Mouse (Mus musculus): Measurements from ENCODE around the gene Gm20538.

Gene Gm20538

GRCm38 (mm10) chr19:44552731-44553130 is at the start of gene Gm20538:
TSS of gene Gm20538 (minus strand) at chr19:44552831.
- DNase-seq (ENCODE audit: low read depth, low spot score): no peak

GRCm38 (mm10) chr19:44594180-44594579 is 41.5 kb upstream of the Gm20538 start:
- no peak for DNase-seq (ENCODE audit: low read depth, low spot score)

DNA sequence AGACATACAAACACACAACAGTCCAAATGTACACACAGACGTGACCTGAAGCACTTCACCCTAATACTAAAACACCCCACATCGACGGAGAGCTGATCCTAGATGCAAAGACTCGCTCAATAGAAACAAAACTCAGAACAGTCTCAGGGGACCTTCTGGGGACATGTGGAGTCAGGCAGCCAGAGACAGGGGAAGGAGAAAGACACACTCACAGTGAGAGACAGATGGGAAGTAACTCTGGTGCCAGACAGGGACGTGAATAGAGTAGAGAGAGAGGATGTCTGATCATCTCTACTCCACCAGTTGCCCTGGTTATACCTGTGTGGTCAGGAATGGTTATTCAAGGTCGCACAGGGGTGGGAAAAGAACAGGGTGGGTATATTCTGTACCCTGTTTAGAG is 39.0 kb upstream of the Gm20538 start:
- DNase-seq (ENCODE audit: low read depth, low spot score): no peak

GRCm38 (mm10) chr19:44590992-44591391 is 38.4 kb upstream of the Gm20538 start:
- no peak for DNase-seq (ENCODE audit: low read depth, low spot score)

GRCm38 (mm10) chr19:44589591-44590223 is 37.1 kb upstream of the Gm20538 start:
- DNase-seq (ENCODE audit: low read depth, low spot score): no peak

DNA sequence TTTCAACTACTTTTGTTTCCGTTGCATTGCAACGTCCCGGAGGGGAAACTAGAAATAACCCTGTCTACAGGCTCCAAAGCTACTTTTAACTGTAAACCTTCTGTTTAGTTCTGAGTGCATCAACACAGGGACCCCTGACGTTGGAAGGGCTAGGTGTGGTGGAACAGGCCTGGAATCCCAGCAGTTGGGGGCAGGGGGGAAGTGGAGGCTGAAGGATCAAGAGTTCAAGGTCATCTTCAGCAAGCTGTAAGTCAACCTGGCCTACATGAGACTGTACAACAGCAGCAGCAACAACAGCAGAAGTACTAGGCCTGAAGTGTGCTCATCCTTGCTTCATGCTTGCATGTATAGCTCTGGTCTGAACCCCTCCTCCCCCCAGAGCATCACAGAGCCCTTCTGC is 35.4 kb upstream of the Gm20538 start:
- DNase-seq (ENCODE audit: low read depth, low spot score): no peak

DNA sequence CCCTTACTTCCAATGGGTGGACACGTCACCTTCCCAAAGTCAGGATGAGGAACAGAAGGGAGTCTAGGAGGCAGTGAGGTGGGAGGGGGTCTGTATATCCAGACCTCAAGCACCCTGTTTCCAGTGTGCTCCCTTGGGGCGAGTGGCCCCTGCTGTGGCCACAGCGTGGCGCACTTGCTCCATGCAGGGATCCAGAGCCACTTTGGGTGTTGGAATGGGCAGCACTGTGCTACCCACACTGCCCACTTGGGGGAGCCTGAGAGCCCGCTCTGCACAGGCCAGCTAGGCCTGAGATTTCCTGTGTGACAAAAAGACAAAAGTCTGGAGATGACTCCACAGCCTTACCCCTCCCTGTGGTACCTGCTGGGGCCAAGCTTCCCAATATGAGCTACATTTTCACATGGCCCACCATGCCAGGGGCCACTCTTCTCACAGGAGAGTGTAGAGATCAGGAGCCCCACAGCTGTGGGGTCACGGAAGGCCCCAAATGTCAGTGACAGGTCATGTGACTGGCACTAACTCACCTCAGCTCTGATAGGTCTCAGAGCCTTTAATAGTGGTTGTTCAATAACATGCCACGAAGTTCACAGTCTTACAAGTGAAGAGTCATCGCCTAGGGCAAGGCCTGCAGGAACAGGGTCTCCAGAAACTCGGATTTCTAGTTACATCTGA is 30.1 kb upstream of the Gm20538 start:
- peak; percentile 61 for DNase-seq (ENCODE audit: low read depth, low spot score)

DNA sequence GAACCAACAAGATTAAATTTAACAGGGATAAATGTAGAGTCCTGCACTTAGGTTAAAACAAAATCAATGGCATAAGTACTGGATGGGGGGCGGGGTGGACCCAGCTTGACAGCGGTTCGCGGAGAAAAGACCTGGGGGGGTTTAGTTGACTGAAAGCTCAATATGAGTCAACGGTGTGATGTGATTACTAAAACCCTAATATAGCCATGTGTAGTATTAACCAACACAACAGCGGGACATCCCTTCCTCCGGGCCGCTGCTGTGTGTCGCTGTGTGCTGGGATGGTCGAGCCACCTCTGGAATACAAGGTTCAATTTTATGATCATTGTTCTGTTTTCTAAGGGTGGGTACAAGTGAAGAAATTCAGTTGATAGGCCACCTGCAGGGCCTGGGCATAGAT is 29.5 kb upstream of the Gm20538 start:
- DNase-seq (ENCODE audit: low read depth, low spot score): no peak

DNA sequence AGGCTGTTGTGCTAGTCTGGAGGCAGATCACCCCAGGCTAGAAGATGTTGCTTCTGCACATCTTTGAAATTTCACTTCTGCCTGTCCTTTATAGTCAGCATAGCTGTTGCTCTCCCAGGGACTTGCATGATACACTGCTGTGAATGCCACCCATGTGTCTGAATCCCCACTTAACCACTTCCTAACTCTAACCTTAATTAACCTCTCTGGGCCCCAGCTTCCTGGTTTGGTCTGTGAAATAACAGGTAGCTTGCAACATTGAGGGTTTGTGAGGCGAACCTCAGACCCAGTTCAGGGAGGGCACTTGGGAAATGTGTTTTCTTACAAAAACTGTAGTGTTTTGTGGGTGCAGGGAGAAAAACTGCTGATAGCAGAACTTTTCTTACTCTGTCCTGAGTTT is 25.4 kb upstream of the Gm20538 start:
- no peak for DNase-seq (ENCODE audit: low read depth, low spot score)

GRCm38 (mm10) chr19:44576275-44576674 is 23.6 kb upstream of the Gm20538 start:
- no peak for DNase-seq (ENCODE audit: low read depth, low spot score)

DNA sequence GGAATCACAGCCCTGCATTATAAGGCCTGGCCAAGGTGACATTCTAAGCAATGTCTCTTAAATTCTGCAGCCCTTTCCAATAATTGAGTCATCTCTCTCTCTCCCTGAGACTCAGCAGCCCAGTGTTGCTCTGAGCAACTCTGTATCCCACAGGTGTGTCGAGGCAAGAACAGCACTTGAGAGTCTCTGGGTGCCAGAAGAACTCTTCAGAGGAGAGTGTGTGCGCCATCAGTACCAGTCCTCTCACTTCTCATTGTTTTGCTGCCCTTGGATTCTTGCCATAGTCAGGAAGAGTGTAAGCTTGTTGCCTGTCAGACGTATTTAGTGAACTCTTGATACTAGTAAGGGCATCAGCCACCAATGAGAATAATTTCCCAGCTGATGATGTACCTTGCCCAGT is 15.1 kb upstream of the Gm20538 start:
- no peak for DNase-seq (ENCODE audit: low read depth, low spot score)

GRCm38 (mm10) chr19:44564006-44564405 is 11.4 kb upstream of the Gm20538 start:
- DNase-seq (ENCODE audit: low read depth, low spot score): no peak

- peak; percentile 93 for DNase-seq (ENCODE audit: low read depth, low spot score)
Measured at GRCm38 (mm10) chr19:44562652-44563206, 10.1 kb upstream of the Gm20538 start, which contains the start of gene Hif1an. TSS of gene Hif1an (plus strand) at chr19:44562850.

- DNase-seq (ENCODE audit: low read depth, low spot score): peak; percentile 89
Measured at GRCm38 (mm10) chr19:44554861-44555590, 2.4 kb upstream of the Gm20538 start, which contains the start of gene Ndufb8. TSS of gene Ndufb8 (minus strand) at chr19:44555440.

DNA sequence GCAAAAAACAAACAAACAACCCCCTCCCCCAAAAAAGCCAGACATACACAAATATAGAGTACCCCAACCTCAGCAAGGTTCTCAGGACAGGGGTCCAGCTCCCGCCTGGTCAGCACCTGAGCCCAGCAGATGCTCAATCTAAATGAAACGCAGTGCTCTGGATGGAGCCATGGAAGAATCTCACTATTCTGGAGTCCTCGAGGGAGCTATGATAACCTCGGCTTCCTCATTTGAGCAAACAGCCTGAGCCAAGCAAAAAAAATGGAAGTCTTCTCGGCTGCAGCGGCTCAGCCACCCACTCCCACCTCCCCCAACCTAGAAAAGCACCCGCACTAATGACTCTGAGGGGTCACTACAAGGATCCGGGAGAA is 1.8 kb upstream of the Gm20538 start:
- no peak for DNase-seq (ENCODE audit: low read depth, low spot score)

DNA sequence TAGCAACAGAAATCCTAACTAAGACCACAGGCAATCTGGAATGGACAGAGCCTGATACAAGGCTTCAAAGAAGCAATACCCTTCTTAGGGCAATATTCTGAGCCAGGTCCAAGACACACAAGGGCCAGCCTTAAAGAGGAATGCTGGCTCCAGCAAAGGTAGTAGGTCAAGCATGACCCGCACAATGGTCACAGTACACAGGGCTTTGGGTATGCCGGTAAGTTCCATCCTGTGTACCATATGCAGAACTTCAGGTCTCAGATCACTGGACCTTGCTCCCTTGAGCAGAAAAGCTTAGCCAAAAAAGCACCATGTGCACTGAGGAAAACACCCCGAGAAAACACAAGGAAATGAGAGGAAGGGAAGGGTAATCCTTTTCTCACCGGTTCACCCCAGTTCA is 655 bp upstream of the Gm20538 start:
- DNase-seq (ENCODE audit: low read depth, low spot score): no peak

DNA sequence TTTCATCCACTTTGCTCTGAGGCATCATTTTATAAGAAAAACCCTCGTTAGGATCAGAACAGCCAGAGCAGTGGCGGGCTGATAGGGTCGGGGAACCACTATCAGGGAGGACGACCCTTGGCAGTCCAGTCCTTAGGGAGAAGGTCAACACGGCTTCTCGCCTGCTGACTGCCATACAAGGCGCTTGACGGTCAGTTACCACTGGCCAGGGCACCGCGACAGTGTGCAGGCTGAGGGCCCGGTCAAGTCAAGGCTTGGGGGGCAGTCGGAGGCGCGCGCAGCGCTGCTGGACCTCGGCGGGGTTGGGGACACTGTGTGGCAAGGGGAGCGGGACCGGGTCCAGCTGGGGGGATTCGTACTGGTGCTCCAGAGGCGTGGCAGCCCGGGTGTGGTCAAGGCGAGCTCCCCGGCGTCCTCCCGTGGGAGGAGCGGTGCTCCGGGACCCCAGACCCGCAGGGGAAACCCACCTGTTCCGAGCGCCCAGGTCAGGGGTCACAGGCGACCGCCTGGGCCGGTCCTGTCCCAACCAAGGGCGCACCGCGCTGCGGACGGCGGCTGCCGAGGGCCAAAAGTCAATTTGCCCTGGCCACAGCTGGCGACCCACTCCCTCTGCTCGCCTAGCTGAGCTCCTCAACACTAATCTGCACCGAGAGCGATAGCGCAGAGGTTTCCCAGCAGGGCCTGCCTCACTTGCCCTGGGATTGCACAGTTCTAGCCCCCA is 7.2 kb downstream of the Gm20538 start, which contains the start of gene Sec31b:
Gene Sec31b, minus strand, starts transcription at position 544 of the 721 bp plus-strand sequence.
- no peak for DNase-seq (ENCODE audit: low read depth, low spot score)

DNA sequence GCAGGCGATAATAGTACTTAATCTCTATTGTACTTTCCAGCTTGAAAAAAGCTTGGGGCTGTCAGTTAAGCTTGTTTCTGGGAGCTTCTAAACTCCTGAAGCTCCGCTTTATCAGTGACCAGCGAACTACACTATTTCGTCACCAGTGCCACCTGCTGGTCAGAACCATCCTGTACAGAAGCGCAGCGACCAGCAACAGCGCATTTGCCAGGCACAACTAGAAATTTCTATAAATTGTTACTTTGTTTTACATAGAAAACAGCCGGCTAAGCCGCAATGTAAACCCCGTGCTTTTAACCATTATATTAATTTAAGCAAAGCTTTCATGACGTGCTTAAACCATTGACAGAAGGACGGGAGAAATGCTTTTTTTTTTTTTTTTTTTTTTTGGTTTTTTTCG is 7.9 kb downstream of the Gm20538 start:
- DNase-seq (ENCODE audit: low read depth, low spot score): no peak

- no peak for DNase-seq (ENCODE audit: low read depth, low spot score)
Measured at GRCm38 (mm10) chr19:44544372-44544771, 8.3 kb downstream of the Gm20538 start.

DNA sequence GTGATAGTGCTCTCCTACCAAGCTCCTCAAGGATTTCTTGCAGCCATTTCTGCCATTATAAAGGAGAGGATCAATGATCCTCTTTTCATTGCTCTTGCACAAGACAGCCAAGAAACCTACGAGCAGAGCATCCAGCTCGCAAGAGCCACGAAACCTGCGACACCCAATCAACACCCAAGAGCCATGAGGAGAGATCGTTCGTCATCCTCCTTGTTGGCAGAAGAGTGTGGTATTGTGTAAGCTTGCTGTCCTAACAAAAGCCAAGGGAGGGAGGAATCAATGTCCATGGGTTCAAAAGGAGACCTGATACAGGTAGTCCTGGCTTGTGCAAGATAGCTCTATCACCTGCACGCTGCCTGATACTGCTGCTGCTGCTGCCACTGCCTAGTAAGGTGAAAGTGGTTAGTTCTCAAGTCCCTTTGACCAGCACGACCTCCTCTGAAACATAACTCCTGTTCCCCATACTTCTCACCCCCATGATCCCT is 9.9 kb downstream of the Gm20538 start:
- DNase-seq (ENCODE audit: low read depth, low spot score): no peak

DNA sequence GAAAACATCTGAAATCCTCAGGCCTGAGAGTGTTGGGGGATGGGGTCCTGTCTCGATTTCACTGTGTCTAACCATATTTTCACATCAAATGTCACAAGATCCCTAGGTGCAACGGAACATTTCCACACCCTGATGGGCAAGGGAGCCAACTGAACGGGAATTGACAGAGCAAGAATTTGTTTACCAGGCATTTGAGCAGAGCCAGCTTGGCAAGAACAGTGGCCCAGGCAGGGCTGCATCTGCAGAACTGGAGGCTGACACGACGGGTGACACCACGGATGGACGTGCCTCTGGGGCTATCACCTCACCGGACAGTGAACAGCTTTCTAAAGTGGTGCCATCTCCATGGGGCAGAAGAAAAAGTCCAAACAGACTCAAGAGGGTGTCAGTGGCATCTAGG is 15.2 kb downstream of the Gm20538 start:
- DNase-seq (ENCODE audit: low read depth, low spot score): no peak

- DNase-seq (ENCODE audit: low read depth, low spot score): no peak
Measured at GRCm38 (mm10) chr19:44535376-44535775, 17.3 kb downstream of the Gm20538 start.
